Mouse (Mus musculus): Measurements from ENCODE around the gene Lsamp.

Lsamp gene

GRCm38 (mm10) chr16:40639621-40640371, 655.6 kb downstream of the Lsamp start:
- ATAC-seq (ENCODE audit: insufficient number of reproducible peaks, low FRiP score, low TSS enrichment), result no peak

- no peak for ATAC-seq (ENCODE audit: insufficient number of reproducible peaks, low FRiP score, low TSS enrichment)
These were observed 668.6 kb downstream of the Lsamp start for GRCm38 (mm10) chr16:40652800-40653199.

- ATAC-seq (ENCODE audit: insufficient number of reproducible peaks, low FRiP score, low TSS enrichment), result no peak
These were observed 669.3 kb downstream of the Lsamp start for GRCm38 (mm10) chr16:40653508-40653907.

GRCm38 (mm10) chr16:40656347-40656746, 672.2 kb downstream of the Lsamp start:
- no peak for ATAC-seq (ENCODE audit: insufficient number of reproducible peaks, low FRiP score, low TSS enrichment)

GRCm38 (mm10) chr16:40656871-40657270, 672.7 kb downstream of the Lsamp start:
- ATAC-seq (ENCODE audit: insufficient number of reproducible peaks, low FRiP score, low TSS enrichment), result no peak

GRCm38 (mm10) chr16:40685531-40685930, 701.4 kb downstream of the Lsamp start:
- no peak for ATAC-seq (ENCODE audit: insufficient number of reproducible peaks, low FRiP score, low TSS enrichment)

- no peak for ATAC-seq (ENCODE audit: insufficient number of reproducible peaks, low FRiP score, low TSS enrichment)
These were observed 708.1 kb downstream of the Lsamp start for GRCm38 (mm10) chr16:40692292-40692691.

GRCm38 (mm10) chr16:40697253-40697652, 713.1 kb downstream of the Lsamp start:
- no peak for ATAC-seq (ENCODE audit: insufficient number of reproducible peaks, low FRiP score, low TSS enrichment)

GRCm38 (mm10) chr16:40708558-40708957, 724.4 kb downstream of the Lsamp start:
- 0 out of 2 replicates have a peak, but pooled peaks have one; percentile 52 for ATAC-seq (ENCODE audit: insufficient number of reproducible peaks, low FRiP score, low TSS enrichment)

- ATAC-seq (ENCODE audit: insufficient number of reproducible peaks, low FRiP score, low TSS enrichment), result no peak
These were observed 725.4 kb downstream of the Lsamp start for GRCm38 (mm10) chr16:40709574-40709973.

- ATAC-seq (ENCODE audit: insufficient number of reproducible peaks, low FRiP score, low TSS enrichment), result no peak
These were observed 725.9 kb downstream of the Lsamp start for GRCm38 (mm10) chr16:40710068-40710467.

GRCm38 (mm10) chr16:40710491-40710890, 726.3 kb downstream of the Lsamp start:
- no peak for ATAC-seq (ENCODE audit: insufficient number of reproducible peaks, low FRiP score, low TSS enrichment)

- no peak for ATAC-seq (ENCODE audit: insufficient number of reproducible peaks, low FRiP score, low TSS enrichment)
These were observed 729.6 kb downstream of the Lsamp start for GRCm38 (mm10) chr16:40713725-40714124.

- no peak for ATAC-seq (ENCODE audit: insufficient number of reproducible peaks, low FRiP score, low TSS enrichment)
These were observed 754.9 kb downstream of the Lsamp start for GRCm38 (mm10) chr16:40739015-40739414.

- no peak for ATAC-seq (ENCODE audit: insufficient number of reproducible peaks, low FRiP score, low TSS enrichment)
These were observed 755.6 kb downstream of the Lsamp start for GRCm38 (mm10) chr16:40739771-40740170.

- no peak for ATAC-seq (ENCODE audit: insufficient number of reproducible peaks, low FRiP score, low TSS enrichment)
These were observed 756.1 kb downstream of the Lsamp start for GRCm38 (mm10) chr16:40740273-40740672.

- ATAC-seq (ENCODE audit: insufficient number of reproducible peaks, low FRiP score, low TSS enrichment), result no peak
These were observed 843.0 kb downstream of the Lsamp start for GRCm38 (mm10) chr16:40827191-40827590.

GRCm38 (mm10) chr16:40831536-40831935, 847.4 kb downstream of the Lsamp start:
- ATAC-seq (ENCODE audit: insufficient number of reproducible peaks, low FRiP score, low TSS enrichment), result no peak

- ATAC-seq (ENCODE audit: insufficient number of reproducible peaks, low FRiP score, low TSS enrichment), result no peak
These were observed 857.6 kb downstream of the Lsamp start for GRCm38 (mm10) chr16:40841765-40842164.

GRCm38 (mm10) chr16:40866733-40867132, 882.6 kb downstream of the Lsamp start:
- 0 out of 2 replicates have a peak, but pooled peaks have one; percentile 20 for ATAC-seq (ENCODE audit: insufficient number of reproducible peaks, low FRiP score, low TSS enrichment)

GRCm38 (mm10) chr16:40878301-40878700, 894.1 kb downstream of the Lsamp start:
- ATAC-seq (ENCODE audit: insufficient number of reproducible peaks, low FRiP score, low TSS enrichment), result no peak

- ATAC-seq (ENCODE audit: insufficient number of reproducible peaks, low FRiP score, low TSS enrichment), result no peak
These were observed 897.8 kb downstream of the Lsamp start for GRCm38 (mm10) chr16:40881942-40882341.
